Mouse (Mus musculus) cerebellum, adult 2 months (tissue): ENCODE results near the gene Ldlrad2.

Source experiments
- CTCF ChIP-seq: fragments of 200-500 bp; IDR thresholded peaks from 2 replicates; pipeline ENCODE4 v1.5.1; 2011; ENCODE audit warnings: low read depth, mild to moderate bottlenecking, control low read depth, low read length, moderate library complexity, borderline replicate concordance; ENCODE audit not compliant: insufficient read depth
- POLR2A ChIP-seq: fragments of 200-500 bp; IDR thresholded peaks from 2 replicates; pipeline ENCODE4 v1.6.1; 2011; ENCODE audit warnings: low read length, control low read depth, borderline replicate concordance; ENCODE audit not compliant: insufficient read depth

GRCm38 (mm10) chr4:137542968-137543367, 31.4 kb downstream of the Ldlrad2 start:
- no peak for TF ChIP-seq CTCF
- TF ChIP-seq POLR2A: no peak
